Mouse (Mus musculus) monocyte, adult 5-6 weeks (primary cell): ENCODE measurements at regions not wholly inside any gene's neighbourhood (a gene's known extent, or its start where the extent isn't known, plus 50 kb on each side); places are given as distances from the start of the nearest gene placed in this dataset.

ENCODE experiments used
- ATAC-seq: fragments of 153-309, 156-312 bp; replicated peaks from 2 replicates; pipeline ENCODE4 v1.8.0; 2017; ENCODE audit warnings: mild to moderate bottlenecking; ENCODE audit not compliant: low TSS enrichment, insufficient number of reproducible peaks, severe bottlenecking, poor library complexity, low FRiP score

- no peak for ATAC-seq
Observed at GRCm38 (mm10) chr5:148640523-148640922, 87.9 kb upstream of the Ubl3 start.

DNA sequence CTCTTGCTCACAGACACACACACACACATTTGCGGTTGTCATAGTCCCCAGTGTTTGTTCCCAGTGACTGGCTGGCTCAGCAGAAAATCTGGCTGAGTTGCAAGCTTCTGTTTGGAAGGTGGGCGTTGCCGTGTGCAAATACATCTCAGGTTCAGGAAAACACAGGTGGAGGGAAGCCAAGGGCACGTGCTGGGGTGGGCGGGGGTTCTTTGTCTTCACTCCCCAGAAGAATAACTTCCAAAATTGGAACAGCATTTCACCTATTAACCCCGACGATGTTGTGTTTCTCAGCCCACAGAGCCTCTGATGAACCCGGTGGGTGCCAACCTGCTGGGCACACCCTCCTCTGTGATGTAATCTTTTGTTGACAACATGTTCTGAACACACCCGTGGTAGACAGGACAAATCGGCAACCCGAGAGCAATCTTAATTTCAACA is 82.3 kb upstream of the Ubl3 start:
- peak; percentile 14; the same call in 1 of the 2 replicates for ATAC-seq

DNA sequence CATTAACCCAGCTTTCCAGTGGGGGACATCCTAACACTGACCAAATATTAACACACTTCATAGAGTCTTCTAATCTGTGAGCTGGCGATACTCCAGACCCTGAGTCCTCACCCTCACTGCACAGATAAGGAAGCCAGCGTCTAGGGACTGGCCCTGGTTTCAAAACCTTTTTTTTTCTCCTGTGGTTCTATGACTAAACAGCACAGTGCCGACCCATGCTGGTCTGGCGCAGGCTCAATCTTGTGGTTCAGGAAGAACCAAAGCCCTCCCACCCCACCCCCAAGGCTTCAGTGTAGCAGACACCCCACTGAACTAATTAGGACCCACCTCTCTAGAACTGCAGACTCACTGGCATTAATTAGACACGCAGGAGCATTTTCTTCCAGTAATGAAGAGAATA is 81.4 kb upstream of the Ubl3 start:
- peak; percentile 45; the same call in 1 of the 2 replicates for ATAC-seq

GRCm38 (mm10) chr5:148633331-148633730 is 80.7 kb upstream of the Ubl3 start:
- no peak for ATAC-seq

GRCm38 (mm10) chr5:148632516-148633170 is 80.1 kb upstream of the Ubl3 start:
- no peak for ATAC-seq

DNA sequence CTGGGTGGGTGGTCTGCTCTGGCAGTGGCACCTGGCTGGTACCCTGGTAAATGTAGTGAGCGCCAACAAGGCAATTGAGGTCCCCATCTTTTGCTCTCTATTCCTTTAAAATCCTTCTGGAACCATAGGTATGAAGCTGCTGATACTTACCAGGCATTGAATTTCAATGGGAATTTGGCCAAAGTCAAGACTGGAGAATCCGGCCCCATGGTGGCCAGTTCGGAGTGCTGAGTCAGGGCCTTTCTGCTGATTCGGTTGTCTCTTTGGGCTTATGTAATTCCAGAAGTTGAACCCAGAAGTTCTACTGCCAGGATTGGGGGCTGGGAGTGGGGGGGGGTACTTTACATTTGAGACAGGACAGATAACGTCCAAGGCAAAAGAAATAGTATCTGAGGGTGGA is 79.0 kb upstream of the Ubl3 start:
- ATAC-seq, result no peak

DNA sequence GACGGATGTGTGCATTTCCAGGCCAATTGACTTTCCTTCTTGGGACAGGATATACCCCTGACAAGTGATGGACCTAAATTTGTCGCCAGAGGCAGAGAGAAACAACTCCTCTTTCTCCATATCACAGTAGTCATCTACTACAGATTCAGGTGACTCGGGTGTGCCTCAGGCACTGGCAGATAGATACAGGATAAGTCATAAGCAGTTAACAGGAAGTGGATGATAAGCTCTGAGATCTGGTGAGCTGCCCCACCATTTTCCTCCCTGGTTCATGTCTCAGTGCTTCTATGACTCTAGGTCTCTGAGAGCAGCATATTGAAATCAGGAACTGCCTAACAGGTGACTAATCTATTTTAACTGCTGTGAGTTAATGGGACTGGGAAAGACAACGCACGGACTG is 73.4 kb upstream of the Ubl3 start:
- ATAC-seq, result no peak

DNA sequence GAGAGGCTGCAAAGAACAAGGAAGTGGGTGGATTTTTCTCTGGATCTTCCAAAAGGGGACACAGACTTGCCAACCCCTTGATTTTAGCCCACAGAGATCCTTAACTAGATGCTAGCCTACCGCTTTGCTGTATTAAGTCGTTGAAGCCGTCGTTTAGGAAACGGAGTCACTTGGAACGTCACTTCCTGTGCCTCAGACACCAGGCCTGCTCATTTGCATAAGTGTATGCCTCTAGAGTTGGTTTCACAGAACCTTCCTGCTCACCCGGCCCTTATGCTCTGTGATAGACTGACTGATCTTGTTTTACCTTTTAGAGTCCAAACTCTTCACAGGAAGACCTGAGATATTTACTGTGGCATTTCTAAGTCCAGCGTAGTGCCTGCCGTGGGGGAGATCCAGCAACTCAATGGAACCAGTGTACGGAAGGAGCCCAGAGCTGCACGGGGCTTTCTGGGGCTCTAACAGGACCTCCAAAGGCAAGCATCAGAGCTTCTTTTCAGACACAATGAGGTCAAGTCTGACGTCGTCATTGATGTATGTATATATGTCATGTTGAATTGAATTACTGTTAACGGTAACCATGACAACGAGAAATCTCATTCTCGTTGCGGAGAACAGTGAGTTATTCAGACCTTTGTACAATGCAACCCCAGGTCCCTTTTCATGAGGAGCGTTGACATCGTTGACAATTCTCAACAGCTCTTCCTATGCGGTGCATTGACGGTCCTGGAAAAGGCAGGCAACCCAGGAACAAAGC is 72.2 kb upstream of the Ubl3 start:
- ATAC-seq, result peak; percentile 35; the same call in 1 of the 2 replicates

DNA sequence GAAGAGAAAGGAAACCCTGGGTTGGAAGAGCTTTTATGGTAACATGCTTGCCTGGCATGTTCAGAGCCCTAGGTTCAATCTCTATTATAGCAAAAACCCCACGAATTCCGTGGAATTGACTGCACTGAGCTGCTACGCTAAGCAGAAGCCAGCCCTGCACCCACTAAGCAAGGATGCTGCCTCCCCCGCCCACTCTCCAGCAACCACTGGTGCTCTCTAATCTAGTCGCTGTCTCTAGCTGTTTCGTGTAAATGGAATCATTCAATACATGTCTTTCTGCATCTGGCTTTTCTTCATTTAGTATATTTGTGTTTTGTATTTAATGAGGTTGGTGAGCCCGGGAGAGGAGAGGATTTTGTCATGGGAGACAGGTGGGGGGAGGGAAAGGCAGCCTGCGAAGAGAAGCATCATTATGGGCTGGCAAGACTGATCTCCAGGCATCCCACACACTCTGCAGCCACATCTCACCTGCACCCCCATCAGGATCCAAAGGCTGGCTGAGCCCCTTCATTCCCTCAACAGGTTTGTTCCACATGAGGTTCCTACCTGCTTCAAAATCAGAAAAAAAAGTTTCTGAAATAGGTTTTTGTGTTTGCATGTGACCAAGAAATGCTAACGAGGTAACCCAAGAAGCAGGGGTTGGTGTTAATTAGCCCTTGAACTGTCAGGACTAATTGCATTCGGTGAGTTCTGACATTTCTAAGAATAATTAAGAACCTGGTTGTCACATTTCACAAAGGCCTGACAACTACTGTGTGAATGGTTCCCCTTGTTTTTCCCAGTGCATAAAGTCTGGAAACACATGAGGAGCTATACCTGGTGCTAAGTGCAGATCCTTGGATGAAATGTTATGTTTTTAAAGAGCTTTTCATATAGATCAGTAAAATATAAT is 68.6 kb upstream of the Ubl3 start:
- ATAC-seq, result no peak

- ATAC-seq, result no peak
Observed at GRCm38 (mm10) chr5:148619917-148620316, 67.3 kb upstream of the Ubl3 start.

GRCm38 (mm10) chr5:148616426-148616825 is 63.8 kb upstream of the Ubl3 start:
- ATAC-seq, result no peak

DNA sequence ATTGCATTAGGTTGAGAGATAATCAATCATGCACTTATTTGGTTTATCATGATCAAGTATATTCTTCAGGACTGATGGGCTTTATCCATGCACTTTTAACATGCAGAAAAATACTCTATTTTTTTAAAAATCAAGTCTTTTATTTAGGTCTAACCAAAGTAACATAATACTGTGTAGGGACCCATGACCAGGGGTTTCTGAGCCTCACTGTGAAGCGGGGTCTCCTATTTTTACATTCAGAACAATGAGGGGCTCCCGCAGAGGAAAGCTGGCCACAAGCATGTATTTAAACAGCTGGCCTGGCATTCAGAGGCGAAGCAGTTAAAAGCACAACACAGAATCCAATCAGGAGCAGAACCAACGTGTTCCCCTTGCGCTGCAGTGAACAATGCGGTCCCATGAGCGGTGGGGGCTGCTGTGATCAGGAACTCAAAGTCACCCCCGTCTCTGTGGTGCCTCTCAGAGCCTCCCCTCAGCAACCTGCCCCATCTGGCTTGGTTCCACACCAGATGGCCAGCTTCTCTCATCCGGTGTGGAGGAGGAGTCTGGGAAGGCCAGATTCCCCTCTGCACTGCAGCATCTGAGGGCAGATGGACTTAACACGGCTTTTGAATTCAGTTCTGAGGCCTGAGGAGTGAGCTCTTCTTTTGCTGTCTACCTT is 63.2 kb upstream of the Ubl3 start:
- ATAC-seq, result no peak

GRCm38 (mm10) chr5:148615117-148615516 is 62.5 kb upstream of the Ubl3 start:
- no peak for ATAC-seq

GRCm38 (mm10) chr5:148611323-148611722 is 58.7 kb upstream of the Ubl3 start:
- ATAC-seq, result no peak

- ATAC-seq, result no peak
Observed at GRCm38 (mm10) chr5:148609506-148609880, 56.9 kb upstream of the Ubl3 start.

DNA sequence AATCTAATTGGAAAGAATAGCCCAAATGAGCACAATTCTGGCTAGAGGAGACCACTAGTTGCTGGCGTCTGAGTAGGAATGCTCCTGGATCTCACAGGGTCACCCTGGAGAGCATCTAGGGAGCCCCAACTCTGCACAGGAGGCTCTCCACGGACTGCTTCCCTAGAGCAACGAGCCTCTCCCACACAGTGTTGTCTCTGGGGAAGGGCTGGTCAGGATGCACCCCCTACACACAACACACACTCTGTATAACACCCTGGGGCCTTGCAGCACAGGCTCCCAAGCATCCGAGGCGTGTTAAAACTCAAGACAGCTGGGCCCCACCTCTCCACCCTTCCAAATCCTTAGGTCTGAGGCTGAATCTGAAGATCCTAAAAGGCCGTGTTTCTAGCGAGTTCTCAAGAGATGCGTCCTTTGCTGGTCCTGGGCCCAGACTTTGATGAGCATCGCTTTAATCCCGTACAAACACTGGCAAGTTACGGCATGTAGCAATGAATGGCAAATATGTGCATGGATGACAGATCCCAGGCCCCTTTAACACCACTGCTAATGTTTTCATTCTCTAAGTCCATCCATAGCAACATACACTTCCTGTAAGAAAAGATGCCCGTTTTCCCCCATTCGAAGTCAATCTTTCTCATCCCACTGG is 56.4 kb upstream of the Ubl3 start:
- no peak for ATAC-seq

- ATAC-seq, result no peak
Observed at GRCm38 (mm10) chr5:148608178-148608577, 55.6 kb upstream of the Ubl3 start.

DNA sequence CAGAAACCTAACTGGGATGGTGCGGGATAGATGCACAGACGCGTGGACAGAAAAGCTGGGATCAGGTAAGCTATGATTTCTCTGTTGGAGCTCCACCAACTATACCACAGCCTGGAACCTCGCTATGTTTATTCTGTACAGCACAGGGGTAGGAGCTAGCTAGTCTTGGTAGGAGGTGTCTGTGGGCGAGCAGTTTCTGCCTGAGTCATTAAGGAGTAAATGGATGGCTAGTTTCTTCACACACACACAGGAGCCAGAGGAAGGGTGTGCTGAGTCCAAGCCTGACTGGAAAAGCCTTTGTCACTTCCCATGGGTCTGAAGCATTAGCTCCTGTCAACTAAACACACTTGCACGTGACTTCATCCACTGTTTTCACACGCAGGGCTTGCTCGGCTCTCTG is 53.1 kb upstream of the Ubl3 start:
- no peak for ATAC-seq
